Mouse (Mus musculus): Measurements from ENCODE around the gene Gm8229. TPM values are rescaled to one million over a fixed set of nuclear protein-coding genes. Genes with fewer than 3 reads are reported as not detected.
"Not testable (repeated sequence)": the region's sequence is repeated elsewhere in the genome, so short reads cannot be mapped to it uniquely, and the experiment has no call there.

Gm8229 gene
- polyA plus RNA-seq (2016; fragmentation: Nextera tagmentation; extraction: Ambion mirVana), result not detected in 2 replicates

DNA sequence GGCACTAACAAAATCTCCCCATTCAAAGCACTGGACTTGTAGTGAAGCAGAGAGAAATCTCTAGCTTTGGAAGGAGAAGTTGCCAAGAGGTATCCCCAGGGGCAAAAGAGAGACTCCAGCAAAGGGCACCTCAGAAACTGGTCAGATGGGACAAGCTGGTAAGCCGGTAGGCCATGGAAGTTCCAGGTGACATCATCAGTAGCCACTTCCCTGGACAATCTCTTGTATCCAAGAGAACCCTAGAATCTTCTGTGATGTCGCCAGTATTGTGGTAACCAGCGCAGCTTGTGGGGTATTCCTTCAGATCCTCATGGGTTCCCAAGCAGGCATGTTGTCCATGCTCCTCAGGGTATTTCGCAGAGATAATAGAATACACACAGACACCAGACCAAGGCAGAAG, at the start of gene Gm8229:
Gene Gm8229, plus strand, starts transcription at position 301 of the 400 bp plus-strand sequence.
- 94% methylated on average over 4 of the region's 4 CpGs for WGBS
- not testable (repeated sequence) for H3K9me3 ChIP-seq; H3K4me3 ChIP-seq; H3K4me2 ChIP-seq (replicated peaks); H3K27ac ChIP-seq; H3K9ac ChIP-seq; ATAC-seq (ENCODE audit: low FRiP score, low read depth); H3K27me3 ChIP-seq (replicated peaks); H3K4me1 ChIP-seq; H3K36me3 ChIP-seq

DNA sequence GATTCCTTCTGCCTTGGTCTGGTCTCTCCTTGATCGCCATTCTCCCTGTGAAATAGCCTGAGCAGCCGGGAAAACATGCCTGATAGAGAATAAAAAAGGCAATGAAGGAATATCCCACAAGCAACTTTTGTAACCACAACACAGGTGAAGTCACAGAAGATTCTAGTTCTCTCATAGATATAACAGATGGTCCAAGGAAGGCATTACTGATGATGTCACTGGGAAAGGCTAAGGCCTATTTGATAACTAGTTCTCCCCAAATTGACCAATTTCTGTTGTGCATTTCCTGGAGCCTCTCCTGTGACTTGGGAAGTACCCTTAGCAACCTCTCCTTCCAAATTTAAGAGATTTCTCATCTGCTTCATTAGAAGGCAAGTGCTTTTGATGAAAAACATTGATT, 26.7 kb upstream of the Gm8229 start, which contains the start of gene Gm5930:
Gene Gm5930, minus strand, starts transcription at position 101 of the 400 bp plus-strand sequence.
- not testable (repeated sequence) for H3K4me2 ChIP-seq (replicated peaks); H3K27me3 ChIP-seq (replicated peaks); H3K27ac ChIP-seq; H3K36me3 ChIP-seq; H3K4me1 ChIP-seq; ATAC-seq (ENCODE audit: low FRiP score, low read depth); H3K9ac ChIP-seq; H3K4me3 ChIP-seq; H3K9me3 ChIP-seq
- WGBS, result 33% methylated on average over 1 of the region's 2 CpGs

DNA sequence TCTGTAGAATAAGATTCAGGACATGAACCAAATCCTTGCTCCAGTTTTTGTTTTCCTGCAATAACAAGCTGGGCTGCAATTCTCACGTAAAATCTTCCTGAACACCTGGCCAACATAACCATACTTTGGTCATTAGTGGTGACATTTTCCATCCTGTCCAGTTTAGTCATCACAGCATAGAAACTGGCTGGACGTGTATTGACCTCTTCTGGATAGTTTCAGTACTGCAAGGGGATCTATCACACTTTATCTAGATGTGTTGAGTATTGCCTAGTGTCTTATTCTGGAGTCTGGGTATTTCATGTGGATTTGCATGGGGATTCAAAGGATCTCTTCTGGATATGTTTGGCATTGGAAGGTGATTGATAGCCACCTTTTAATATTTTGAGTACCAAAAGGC, 3.7 kb upstream of the Gm8229 start:
- not testable (repeated sequence) for H3K9me3 ChIP-seq; H3K27me3 ChIP-seq (replicated peaks); H3K36me3 ChIP-seq; H3K27ac ChIP-seq; H3K4me3 ChIP-seq; H3K4me1 ChIP-seq; H3K4me2 ChIP-seq (replicated peaks); H3K9ac ChIP-seq; ATAC-seq (ENCODE audit: low FRiP score, low read depth)
- WGBS, result 43% methylated on average over 2 of the region's 2 CpGs

DNA sequence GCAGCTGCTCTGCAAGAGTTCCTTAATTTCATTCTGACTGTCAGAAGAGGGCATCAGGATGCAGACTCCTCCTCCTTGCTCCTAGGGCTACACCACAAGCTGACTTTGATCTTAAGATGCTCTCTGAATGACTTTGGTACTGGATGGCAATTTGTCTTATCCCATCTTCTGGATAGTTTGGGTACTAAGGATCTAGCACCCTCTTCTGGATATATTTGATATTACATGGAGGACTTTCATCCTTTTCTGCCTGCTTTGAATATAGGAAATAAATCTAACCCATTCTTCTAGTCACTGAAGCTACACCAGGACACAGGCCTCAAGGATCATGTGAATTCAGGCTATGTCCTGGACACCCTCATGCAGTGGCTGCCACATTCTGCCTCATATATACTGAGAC, 2.9 kb upstream of the Gm8229 start:
- not testable (repeated sequence) for H3K4me2 ChIP-seq (replicated peaks); H3K27me3 ChIP-seq (replicated peaks); H3K9me3 ChIP-seq; H3K36me3 ChIP-seq; H3K27ac ChIP-seq; H3K4me1 ChIP-seq; H3K4me3 ChIP-seq; H3K9ac ChIP-seq; ATAC-seq (ENCODE audit: low FRiP score, low read depth)

DNA sequence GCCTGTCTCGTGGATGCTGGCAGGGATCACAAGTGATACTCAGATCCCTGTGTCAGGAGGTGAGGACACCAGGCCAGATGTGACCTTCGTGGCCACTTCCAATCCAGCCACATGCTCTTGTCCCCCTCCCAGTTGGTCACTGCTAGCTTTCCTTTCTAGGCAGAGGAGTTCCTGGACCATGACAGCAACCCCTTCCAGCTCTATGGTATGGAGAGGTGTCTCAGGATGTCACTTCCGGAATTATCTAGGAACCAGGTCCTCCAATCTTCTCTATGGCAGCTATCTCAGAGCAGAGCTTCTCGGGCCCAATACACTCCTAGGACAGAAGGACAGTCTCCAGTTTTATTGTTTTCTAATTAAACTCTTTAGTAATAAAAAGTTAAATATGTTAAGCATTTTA, 19.1 kb downstream of the Gm8229 start:
- H3K36me3 ChIP-seq; ATAC-seq (ENCODE audit: low FRiP score, low read depth); H3K4me2 ChIP-seq (replicated peaks); H3K4me1 ChIP-seq; H3K4me3 ChIP-seq; H3K9me3 ChIP-seq; H3K27me3 ChIP-seq (replicated peaks); H3K9ac ChIP-seq; H3K27ac ChIP-seq: not testable (repeated sequence)
- WGBS, result 86% methylated on average over 4 of the region's 4 CpGs

DNA sequence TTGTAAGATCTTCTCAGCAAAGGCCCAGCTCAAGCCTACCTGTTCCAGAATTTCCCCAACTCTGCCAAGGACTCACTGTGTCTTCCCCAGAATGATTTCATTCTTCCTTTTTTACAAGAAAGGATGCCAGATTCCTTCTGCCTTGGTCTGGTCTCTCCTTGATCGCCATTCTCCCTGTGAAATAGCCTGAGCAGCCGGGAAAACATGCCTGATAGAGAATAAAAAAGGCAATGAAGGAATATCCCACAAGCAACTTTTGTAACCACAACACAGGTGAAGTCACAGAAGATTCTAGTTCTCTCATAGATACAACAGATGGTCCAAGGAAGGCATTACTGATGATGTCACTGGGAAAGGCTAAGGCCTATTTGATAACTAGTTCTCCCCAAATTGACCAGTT, 45.4 kb downstream of the Gm8229 start, which contains the start of gene Gm3371:
Gene Gm3371, minus strand, starts transcription at position 101 of the 400 bp plus-strand sequence.
- no CpG with 5 or more reads among the region's 2 CpGs for WGBS
- ATAC-seq (ENCODE audit: low FRiP score, low read depth), result not testable (repeated sequence)

More for the DNA sequence above, 45.4 kb downstream of the Gm8229 start, which contains the start of gene Gm3371:
- H3K27me3 ChIP-seq (replicated peaks); H3K9ac ChIP-seq; H3K27ac ChIP-seq; H3K9me3 ChIP-seq; H3K4me1 ChIP-seq; H3K36me3 ChIP-seq; H3K4me3 ChIP-seq; H3K4me2 ChIP-seq (replicated peaks): not testable (repeated sequence)

Other genes with a start within 250 kb of the Gm8229 start
- gene Gm3327, start 241.5 kb upstream of the Gm8229 start, polyA plus RNA-seq (2016; fragmentation: Nextera tagmentation; extraction: Ambion mirVana), result not detected in 2 replicates
- gene Gm8212, start 167.7 kb upstream of the Gm8229 start, polyA plus RNA-seq (2016; fragmentation: Nextera tagmentation; extraction: Ambion mirVana), result not detected in 2 replicates
- gene 4930503E14Rik, start 152.1 kb upstream of the Gm8229 start, polyA plus RNA-seq (2016; fragmentation: Nextera tagmentation; extraction: Ambion mirVana), result not detected in 2 replicates
- not detected in 2 replicates for gene Gm8220, start 79.8 kb upstream of the Gm8229 start, polyA plus RNA-seq (2016; fragmentation: Nextera tagmentation; extraction: Ambion mirVana)
- gene Gm5930, start 26.8 kb upstream of the Gm8229 start, polyA plus RNA-seq (2016; fragmentation: Nextera tagmentation; extraction: Ambion mirVana), result not detected in 2 replicates
- gene Gm3371, start 45.3 kb downstream of the Gm8229 start, polyA plus RNA-seq (2016; fragmentation: Nextera tagmentation; extraction: Ambion mirVana), result not detected in 2 replicates
- gene Gm8232, start 68.3 kb downstream of the Gm8229 start, polyA plus RNA-seq (2016; fragmentation: Nextera tagmentation; extraction: Ambion mirVana), result not detected in 2 replicates
- gene BC061237, start 127.1 kb downstream of the Gm8229 start, polyA plus RNA-seq (2016; fragmentation: Nextera tagmentation; extraction: Ambion mirVana), result 0.23 TPM in 1 of 2 replicates, not detected in the other
- not detected in 2 replicates for gene Gm17093, start 152.9 kb downstream of the Gm8229 start, polyA plus RNA-seq (2016; fragmentation: Nextera tagmentation; extraction: Ambion mirVana)
- gene Gm8247, start 217.8 kb downstream of the Gm8229 start, polyA plus RNA-seq (2016; fragmentation: Nextera tagmentation; extraction: Ambion mirVana), result not detected in 2 replicates